Mouse (Mus musculus) spleen, postnatal 10 days (tissue): ENCODE data around the gene Porcn.

ENCODE experiments used
- DNase-seq, 2 experiments: peaks; one replicate each; pipeline ENCODE4 v3.0.0; 2021 to 2022; ENCODE audit warnings: low spot score in 2 of 2

Gene Porcn

GRCm38 (mm10) chrX:8206015-8206693 lies at the start of gene Porcn:
Gene Porcn, minus strand, starts transcription at chrX:8206525.
- DNase-seq: peak; percentile 42 to 71

GRCm38 (mm10) chrX:8255807-8256206 lies 49.5 kb upstream of the Porcn start:
- no peak for DNase-seq

- no peak for DNase-seq
Observed at GRCm38 (mm10) chrX:8253711-8254110, 47.4 kb upstream of the Porcn start.

GRCm38 (mm10) chrX:8252334-8253285 lies 46.3 kb upstream of the Porcn start, which contains the start of gene Ftsj1:
Gene Ftsj1, minus strand, starts transcription at chrX:8252406.
- peak; percentile 73 to 90 for DNase-seq

- DNase-seq: peak in 1 of 2 experiments; percentile 63
Observed at GRCm38 (mm10) chrX:8251789-8252333, 45.5 kb upstream of the Porcn start.

- DNase-seq: no peak
Observed at GRCm38 (mm10) chrX:8248542-8249120, 42.3 kb upstream of the Porcn start.

- no peak for DNase-seq
Observed at GRCm38 (mm10) chrX:8247680-8248079, 41.4 kb upstream of the Porcn start.

GRCm38 (mm10) chrX:8238804-8239395 lies 32.6 kb upstream of the Porcn start:
- no peak for DNase-seq

GRCm38 (mm10) chrX:8236704-8237103 lies 30.4 kb upstream of the Porcn start:
- no peak for DNase-seq

GRCm38 (mm10) chrX:8233602-8234001 lies 27.3 kb upstream of the Porcn start:
- no peak for DNase-seq

GRCm38 (mm10) chrX:8230272-8230671 lies 23.9 kb upstream of the Porcn start:
- DNase-seq: peak in 1 of 2 experiments; percentile 35

- DNase-seq: no peak
Observed at GRCm38 (mm10) chrX:8223473-8223872, 17.1 kb upstream of the Porcn start.

GRCm38 (mm10) chrX:8222678-8223421 lies 16.5 kb upstream of the Porcn start:
- no peak for DNase-seq

- no peak for DNase-seq
Observed at GRCm38 (mm10) chrX:8222296-8222677, 16.0 kb upstream of the Porcn start.

GRCm38 (mm10) chrX:8219651-8220050 lies 13.3 kb upstream of the Porcn start:
- no peak for DNase-seq

GRCm38 (mm10) chrX:8218114-8218513 lies 11.8 kb upstream of the Porcn start:
- DNase-seq: no peak

- no peak for DNase-seq
Observed at GRCm38 (mm10) chrX:8217383-8217782, 11.1 kb upstream of the Porcn start.

- no peak for DNase-seq
Observed at GRCm38 (mm10) chrX:8211490-8212207, 5.3 kb upstream of the Porcn start.

- DNase-seq: no peak
Observed at GRCm38 (mm10) chrX:8209720-8210119, 3.4 kb upstream of the Porcn start.

GRCm38 (mm10) chrX:8207224-8207623 lies 899 bp upstream of the Porcn start:
- DNase-seq: no peak
